Mouse (Mus musculus): ENCODE results near the gene Taar6.
A peak's percentile ranks its signal among the peaks of the same experiment; 100 is the strongest.

Taar6 gene

DNA sequence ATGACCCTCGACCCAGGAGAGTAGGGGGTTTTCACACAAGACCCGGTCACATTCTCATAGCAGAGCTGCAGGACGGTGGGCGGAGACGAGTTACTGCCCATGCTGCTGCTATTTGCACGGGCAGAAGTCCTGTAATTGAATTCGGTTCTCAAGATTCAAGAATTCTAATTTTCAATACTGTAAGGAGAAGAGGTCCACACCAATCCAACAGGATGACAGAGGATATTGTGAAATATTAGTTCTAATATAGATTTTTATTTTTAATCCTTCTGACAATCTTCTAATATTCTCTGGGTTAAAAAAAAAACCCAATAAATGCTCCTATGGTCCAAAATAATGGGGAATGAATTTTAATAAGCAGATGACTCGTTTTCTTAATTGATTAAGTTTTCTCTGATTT, at the start of gene Taar6:
Gene Taar6, minus strand, starts transcription at position 101 of the 400 bp plus-strand sequence.
- DNase-seq (ENCODE audit: low spot score): no peak

DNA sequence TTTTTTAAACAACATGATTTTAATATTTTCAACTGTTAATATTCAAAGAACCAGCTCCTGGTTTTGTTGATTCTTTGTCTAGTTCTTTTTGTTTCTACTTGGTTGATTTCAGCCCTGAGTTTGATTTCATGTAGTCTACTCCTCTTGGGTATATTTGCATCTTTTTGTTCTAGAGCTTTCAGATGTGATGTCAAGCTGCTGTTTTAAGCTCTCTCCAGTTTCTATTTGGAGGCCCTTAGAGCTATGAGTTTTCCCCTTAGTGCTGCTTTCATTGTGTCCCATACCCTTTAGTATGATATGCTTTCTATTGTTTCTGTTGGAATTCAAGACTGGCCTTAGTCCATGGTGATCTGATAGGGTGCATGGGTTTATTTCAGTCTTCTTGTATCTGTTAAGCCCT, 45.9 kb upstream of the Taar6 start:
- no peak for DNase-seq (ENCODE audit: low spot score)

DNA sequence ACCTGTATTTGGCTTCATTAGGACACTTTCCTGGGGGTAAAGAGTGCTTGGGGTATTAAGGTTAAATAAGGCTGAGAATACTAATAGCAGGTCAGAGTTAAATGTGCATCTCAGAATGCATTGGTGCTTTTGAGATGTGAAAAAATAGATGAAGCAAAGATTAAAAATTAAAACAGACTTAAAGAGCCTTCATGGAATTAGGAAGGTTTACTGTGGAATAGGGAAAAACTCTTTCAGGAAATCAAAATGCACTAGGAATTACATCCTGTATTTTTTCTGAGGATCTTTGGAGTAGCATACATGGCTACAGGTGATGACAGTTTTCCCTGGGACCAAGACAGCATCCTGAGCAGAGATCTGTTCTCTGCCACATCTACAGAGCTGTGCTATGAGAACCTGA, 41.5 kb upstream of the Taar6 start, which contains the start of gene Taar7d:
Gene Taar7d, plus strand, starts transcription at position 301 of the 400 bp plus-strand sequence.
- DNase-seq (ENCODE audit: low spot score): no peak

DNA sequence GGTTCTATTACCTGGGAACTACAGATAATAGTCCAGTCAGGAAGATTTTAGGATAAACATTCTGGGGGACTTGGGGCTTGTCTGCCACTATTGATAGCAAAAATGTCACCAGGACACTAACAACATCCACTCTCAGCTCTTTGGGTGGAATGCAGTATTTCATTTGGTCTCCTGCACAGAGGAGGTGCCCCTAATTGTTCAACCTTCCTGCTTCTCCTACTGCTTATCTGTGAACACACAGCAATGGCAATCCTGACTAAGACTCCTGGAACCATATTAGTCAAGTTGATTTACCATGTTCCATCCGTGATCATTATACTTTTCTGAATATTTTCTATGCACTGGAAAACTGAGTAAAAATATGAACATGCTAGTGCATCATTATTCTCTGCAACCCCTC, 22.7 kb upstream of the Taar6 start:
- no peak for DNase-seq (ENCODE audit: low spot score)

DNA sequence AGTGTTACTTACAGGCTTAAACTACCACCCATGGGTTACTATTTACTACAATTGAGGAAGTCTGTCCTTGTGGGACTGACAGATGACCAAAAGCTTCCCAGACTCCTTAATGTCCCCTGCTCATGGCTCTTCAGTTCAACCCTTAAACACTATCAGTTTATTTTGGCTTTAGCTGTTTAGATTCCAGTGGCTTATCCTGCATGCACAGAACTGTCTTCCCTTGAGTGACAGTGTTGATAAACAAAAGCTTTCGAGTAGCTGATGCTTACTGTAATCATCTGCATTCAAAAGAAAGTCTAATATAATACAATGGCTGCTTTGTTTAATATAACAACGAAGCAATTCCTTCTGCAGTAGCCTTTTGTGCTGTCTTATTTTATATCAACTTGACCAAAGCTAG, 21.6 kb upstream of the Taar6 start:
- DNase-seq (ENCODE audit: low spot score): no peak

DNA sequence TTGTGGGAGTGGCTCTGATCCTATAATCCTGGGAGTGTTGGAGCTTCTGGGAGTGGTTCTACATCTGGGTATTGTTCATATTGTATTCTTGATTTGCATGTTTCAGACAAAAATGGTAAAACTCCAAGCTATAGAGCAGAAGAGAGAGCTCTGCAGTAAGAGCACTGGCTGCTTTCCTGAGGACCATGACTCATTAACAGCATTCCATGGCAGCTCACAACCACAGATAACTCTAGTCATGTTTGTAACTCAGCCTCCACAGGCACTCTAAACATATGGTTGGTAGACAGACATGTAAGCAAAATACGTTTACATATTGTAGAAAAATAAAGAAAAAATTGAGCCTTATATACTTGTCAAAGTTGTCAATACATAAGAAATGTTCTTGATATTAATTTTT, 21.0 kb upstream of the Taar6 start:
- no peak for DNase-seq (ENCODE audit: low spot score)

DNA sequence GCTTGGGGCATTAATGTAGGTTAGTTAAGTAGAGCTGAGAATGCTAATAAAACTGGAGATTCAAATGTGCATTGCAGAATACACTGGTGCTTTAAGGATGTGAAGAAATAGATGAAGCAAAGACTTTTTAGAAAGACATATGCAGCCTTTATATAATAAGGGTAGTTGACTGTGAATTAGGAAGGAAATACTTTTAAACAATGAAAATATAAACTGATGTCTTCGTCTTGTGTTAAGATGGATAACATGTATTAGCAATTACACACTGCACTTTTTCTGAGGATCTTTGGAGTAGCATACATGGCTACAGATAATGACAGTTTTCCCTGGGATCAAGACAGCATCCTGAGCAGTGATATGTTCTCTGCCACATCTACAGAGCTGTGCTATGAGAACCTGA, 14.2 kb upstream of the Taar6 start, which contains the start of gene Taar7b:
Gene Taar7b, plus strand, starts transcription at position 301 of the 400 bp plus-strand sequence.
- DNase-seq (ENCODE audit: low spot score): no peak

DNA sequence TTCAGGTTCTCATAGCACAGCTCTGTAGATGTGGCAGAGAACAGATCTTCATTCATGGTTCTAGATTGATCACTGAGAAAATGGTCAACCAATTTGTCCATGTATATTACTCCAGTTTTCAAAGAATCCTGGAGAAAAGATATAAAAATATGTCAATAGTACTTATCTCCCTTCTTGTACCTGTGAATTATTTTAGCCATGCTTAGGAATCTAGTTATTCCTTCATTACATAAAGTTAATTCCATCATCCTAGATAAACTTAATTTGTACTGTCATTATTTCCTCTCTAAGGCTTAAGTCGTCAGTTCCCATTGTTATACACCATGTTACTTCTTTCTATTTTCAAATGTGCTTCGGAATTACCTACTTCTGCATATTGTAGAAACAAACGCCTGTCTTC, 7.9 kb upstream of the Taar6 start, which contains the start of gene Taar7a:
Gene Taar7a, minus strand, starts transcription at position 101 of the 400 bp plus-strand sequence.
- DNase-seq (ENCODE audit: low spot score): no peak

DNA sequence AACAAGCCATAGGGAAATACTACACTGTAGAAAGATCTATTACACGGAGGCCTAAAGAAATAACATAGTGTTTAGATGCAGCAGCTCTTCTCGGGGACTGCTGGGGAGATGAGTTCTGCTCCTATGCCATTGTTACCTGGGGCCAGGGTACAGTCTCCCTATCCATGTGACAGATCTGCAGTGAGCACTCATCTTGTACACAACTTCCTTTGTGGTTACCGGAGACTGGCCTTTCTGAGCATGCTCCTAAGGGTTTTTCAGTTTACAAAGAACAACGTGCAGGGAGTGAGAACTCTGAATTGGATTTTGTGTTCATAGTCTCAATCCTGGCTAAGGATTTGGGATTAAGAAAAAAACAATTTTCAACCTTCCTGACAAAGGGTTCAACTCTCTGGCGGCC, 973 bp upstream of the Taar6 start:
- DNase-seq (ENCODE audit: low spot score): no peak

DNA sequence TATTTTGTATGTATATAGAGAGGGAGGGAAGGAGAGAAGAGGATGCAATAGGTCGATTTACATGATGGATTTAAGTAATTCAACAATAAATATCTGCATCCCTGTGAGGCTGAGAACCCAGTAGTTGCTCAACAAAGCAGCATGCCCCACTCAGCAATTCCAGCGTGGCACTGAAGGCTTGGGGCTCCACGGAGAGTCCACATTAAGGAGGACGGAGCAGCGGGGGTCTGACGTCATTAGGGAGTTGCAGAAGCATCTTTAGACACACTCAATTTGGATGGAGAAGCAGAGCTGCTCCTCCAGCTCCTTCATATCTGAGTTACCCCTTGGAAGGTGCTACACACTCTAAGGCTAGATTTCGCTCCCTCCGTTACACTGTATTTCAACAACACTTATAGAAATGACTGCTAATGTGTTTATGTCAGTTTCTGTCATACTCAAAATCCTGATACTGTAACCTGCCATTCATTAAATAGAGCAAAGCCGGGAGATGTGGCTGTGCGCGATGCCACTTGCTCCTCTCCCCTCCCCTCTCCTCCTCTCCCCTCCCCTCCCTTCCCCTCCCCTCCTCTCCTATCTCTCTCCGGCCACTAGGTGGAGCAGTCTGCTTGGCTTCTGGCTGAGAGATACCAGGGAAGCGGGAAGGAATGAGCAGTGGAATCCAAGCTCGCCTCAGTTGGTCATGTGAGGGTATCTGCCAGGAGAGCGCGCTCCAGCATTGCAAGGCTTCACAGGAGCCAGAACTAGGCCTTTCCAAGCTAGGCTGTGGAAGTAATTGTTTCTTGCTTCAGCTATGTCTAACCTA, 6.3 kb downstream of the Taar6 start:
- DNase-seq (ENCODE audit: low spot score): peak; percentile 83

DNA sequence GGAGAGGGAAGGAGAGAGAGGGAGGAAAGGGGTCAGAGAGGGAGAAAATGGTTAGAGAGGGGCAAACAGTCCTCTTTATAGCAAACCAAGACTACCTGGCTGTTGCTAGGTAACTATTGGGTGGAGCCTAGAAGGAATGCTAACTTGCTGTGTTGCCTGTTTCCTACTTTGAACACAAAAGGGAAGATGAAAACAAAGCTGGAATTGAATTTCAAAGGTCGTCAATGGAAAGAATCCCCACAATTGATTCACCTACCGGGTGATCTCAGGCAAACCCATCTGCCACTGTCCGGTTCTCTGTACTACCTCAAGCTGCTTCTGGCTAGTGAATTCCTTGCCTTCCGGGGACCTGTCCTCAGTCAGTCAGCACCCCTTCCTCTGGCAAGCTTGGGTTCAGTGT, 7.5 kb downstream of the Taar6 start:
- DNase-seq (ENCODE audit: low spot score): no peak

DNA sequence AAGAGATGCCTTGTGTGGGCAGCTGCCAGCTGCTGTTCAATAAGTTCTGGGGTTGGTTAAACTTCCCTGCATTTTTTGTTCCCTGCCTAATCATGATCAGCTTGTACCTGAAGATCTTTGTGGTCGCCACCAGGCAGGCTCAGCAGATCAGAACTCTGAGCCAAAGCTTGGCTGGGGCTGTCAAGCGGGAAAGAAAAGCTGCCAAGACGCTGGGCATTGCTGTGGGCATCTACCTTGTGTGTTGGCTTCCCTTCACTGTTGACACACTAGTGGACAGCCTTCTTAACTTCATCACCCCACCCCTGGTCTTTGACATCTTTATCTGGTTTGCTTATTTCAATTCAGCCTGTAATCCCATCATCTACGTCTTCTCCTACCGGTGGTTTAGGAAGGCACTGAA, 14.2 kb downstream of the Taar6 start:
- DNase-seq (ENCODE audit: low spot score): no peak

DNA sequence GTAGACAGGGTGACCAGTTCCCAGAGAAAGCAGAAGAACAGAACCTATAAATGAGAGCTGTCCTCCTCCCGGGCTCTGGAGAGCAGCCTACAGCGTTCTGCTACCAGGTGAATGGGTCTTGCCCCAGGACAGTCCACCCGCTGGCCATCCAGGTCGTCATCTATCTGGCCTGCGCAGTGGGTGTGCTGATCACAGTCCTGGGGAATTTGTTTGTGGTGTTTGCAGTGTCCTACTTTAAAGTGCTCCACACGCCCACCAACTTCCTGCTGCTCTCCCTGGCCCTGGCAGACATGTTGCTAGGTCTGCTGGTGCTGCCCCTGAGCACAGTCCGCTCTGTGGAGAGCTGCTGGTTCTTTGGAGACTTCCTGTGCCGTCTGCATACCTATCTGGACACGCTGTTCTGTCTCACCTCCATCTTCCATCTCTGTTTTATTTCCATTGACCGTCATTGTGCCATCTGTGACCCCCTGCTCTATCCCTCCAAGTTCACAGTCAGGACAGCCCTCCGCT, 14.7 kb downstream of the Taar6 start, which contains the start of gene Taar5:
Gene Taar5, plus strand, starts transcription at position 51 of the 510 bp plus-strand sequence.
- DNase-seq (ENCODE audit: low spot score): no peak

DNA sequence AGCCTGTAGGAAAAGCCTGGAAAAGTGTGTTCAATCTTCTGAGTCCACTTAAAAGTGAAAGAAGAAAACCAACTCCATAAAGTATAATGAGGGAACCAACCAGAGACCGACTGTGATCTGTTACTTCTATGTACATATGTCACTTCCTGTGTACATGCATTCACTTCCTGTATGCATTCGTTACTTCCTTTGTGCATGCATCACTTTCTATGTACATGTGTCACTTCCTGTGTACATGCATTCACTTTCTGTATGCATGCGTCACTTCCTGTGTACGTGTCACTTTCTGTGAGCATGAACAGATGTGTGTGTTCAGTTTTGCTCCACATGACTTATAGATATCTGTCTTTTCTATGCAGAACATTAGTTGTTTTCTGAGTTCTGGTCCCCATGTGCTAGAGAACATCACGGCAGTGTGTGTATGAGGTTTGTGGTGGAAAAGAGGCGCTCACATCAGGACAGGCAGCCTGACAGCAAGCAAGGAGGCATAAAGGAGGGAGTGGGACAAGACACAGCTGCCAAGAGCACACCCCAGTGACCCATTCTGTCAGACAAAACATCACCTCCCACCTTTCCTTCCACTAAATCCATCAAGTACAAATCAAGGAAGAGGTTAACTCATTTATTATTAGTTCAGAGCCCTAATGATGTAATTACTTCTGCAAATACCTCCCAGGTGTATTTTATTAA, 20.4 kb downstream of the Taar6 start:
- no peak for DNase-seq (ENCODE audit: low spot score)

DNA sequence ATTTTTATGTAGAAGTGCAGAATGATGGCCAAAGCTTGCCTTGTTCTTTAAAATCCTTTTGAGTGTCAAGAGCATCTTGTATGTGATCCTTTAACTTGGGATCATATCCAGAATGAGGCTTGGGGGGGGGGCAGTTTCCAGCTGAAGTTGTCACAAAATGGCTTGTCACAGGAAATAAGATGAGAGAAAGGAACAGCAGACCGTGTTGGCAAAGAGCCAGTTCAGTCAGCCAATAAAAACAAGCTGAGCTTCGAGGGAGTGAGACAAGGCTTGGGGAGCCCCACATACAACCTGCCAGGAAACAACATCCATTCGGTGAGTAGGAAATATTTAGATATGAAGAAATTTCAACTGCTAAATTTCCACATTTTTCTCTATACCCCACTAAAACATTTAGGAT, 22.0 kb downstream of the Taar6 start:
- no peak for DNase-seq (ENCODE audit: low spot score)

DNA sequence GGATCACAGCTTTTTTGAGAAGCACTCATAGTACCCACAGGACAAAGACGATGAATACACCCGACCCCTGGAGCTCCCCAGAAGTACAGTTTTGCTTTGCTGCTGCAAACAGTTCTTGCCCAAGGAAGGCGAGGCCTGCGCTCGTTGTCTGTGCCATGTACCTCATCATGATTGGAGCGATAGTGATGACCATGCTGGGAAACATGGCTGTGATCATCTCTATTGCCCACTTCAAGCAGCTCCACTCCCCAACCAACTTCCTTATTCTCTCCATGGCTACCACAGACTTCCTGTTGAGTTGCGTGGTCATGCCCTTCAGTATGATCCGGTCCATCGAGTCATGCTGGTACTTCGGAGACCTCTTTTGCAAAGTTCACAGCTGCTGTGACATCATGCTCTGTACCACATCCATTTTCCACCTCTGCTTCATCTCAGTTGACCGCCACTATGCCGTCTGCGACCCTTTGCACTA, 25.0 kb downstream of the Taar6 start, which contains the start of gene Taar4:
Gene Taar4, plus strand, starts transcription at position 51 of the 472 bp plus-strand sequence.
- no peak for DNase-seq (ENCODE audit: low spot score)

DNA sequence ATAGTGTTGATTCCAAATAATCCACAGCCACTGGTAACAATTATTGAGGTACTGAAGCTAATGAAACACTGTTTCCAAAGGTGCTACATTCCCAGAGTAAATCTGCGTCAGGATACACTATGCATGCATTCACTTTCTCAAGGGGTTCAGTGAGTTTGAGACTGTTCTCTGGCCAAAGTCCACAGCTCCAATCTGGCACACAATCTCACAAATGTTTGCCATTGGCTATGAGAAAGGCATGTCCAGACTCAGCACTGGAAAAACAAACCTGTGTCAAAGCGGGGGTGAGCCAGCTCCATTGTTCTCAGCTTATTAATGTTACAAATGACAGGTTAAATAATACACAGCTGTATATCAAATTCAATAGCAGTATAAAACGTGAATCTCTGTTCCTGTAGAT, 26.4 kb downstream of the Taar6 start:
- DNase-seq (ENCODE audit: low spot score): no peak

DNA sequence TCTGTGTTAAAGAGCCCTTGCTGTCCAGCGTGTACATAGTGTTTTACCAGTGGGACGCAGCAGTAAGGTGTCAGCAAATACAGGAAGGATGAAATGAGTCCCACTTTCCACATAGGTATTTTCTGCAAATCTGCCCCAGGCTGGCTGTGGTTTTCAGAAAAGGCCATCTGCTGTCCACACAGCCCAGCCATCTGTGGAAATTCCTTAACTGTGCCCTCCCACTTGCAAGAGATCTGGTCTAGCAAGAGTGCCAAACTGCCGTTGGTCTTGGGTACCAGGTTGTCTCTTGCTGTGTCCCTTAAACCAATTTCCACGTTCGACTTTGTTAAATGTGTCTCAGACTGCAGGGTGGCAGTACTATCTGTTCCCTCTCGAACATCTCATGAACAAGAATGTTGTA, 33.7 kb downstream of the Taar6 start:
- no peak for DNase-seq (ENCODE audit: low spot score)

DNA sequence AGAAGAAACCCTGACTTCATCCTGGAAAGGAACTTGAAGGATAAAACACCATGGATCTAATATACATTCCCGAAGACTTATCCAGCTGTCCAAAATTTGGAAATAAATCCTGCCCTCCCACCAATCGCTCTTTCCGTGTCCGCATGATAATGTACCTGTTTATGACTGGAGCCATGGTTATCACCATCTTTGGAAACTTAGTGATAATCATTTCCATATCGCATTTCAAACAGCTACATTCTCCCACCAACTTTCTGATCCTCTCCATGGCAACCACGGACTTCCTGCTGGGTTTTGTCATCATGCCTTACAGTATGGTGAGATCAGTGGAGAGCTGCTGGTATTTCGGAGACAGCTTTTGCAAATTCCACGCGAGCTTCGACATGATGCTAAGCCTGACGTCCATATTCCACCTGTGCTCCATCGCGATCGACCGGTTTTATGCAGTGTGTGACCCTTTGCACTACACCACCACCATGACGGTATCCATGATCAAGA, 35.9 kb downstream of the Taar6 start, which contains the start of gene Taar3:
Gene Taar3, plus strand, starts transcription at position 51 of the 498 bp plus-strand sequence.
- no peak for DNase-seq (ENCODE audit: low spot score)

DNA sequence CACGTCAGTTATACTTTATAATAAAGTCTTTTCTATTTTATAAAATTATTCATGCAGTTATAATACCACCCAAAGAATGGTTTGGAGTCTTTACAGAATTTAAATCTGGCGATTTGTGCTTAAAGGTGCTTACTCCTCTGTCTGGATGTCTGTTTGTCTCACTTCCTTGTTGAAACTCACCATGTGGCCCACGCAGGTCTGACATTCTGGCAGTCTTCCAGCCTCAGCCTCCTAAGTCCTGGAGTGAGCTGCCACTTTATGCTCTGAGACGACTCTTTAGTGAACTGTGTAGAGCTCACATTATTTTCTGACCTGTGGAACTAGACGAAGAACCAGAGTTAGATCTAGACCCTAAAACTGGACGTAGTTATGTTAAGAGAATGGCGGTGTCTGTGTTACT, 37.4 kb downstream of the Taar6 start:
- DNase-seq (ENCODE audit: low spot score): no peak

DNA sequence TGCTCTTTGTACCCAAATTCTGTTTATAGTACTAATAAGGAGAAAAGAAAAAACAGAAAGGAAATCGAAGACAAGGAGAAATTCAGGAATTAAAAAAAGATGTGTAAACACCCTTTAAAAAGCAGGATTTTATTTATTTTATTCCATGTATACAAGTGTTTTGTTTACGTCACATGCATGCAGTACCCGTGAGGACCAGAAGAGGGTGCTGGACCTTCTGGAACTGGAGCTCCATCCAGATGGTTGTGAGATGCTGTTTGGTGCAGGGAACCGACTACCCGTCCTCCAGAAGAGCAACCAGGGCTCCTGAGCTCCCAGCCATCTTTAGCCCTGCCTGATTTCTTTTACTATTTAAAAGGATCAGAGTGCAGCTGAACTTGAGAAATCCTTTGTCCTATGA, 43.0 kb downstream of the Taar6 start:
- peak; percentile 53 for DNase-seq (ENCODE audit: low spot score)

DNA sequence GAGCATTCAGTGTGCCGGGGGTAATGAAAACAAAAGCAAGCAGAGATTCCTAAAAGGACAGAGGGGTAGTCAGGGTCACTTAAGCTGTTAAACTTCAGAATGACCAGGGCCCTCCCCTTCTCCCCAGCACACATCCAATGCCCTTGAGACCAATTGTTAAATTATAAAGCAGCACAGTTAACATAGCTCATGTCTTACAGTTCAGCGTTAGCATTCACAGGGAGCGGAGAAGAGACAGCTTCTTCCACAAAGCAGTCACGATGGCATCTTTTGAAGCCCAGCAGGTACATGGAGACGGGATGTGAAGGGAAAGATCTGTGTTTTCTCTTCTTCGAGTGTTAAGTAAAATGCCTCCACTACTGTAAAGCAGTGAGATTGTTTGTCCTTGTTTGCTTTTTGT, 47.1 kb downstream of the Taar6 start, which contains the start of gene Taar2:
Gene Taar2, plus strand, starts transcription at position 261 of the 400 bp plus-strand sequence.
- no peak for DNase-seq (ENCODE audit: low spot score)

Measured in testis, postnatal 10 days (tissue).